ENCODE assay signal across 8 mouse cellular contexts in genomic region chrX:56531266-56531665, GRCm38 (mm10). TPM values are rescaled to one million over a fixed set of nuclear protein-coding genes. Genes with fewer than 3 reads are reported as not detected.
A peak's percentile ranks its signal among the peaks of the same experiment; 100 is the strongest.
DNase-seq lines count a peak whose midpoint lies in the region; ATAC-seq and TF ChIP-seq lines count a peak whose summit lies in the region.

No protein-coding gene starts in this region.

- no peaks in the 10 kb centered on the region for H3K36me3 ChIP-seq in heart, adult 2 months (ENCODE audit: control insufficient read depth, insufficient read depth, low read length)
- H3K36me3 ChIP-seq in heart, embryonic 11.5 days (ENCODE audit: control insufficient read depth, insufficient read depth, low read length): no peaks in the 10 kb centered on the region
- no peaks in the 10 kb centered on the region for H3K36me3 ChIP-seq in midbrain, embryonic 15.5 days (replicated peaks)
- H3K36me3 ChIP-seq in stomach, postnatal 0 days (ENCODE audit: control insufficient read depth, insufficient read depth, low read length): no peaks in the 10 kb centered on the region

- no peak overlapping the region for H3K9ac ChIP-seq in heart, adult 2 months (ENCODE audit: low read depth, low read length)
- H3K9ac ChIP-seq in heart, embryonic 11.5 days (ENCODE audit: low read depth, low read length): no peak overlapping the region
- no peak overlapping the region for H3K9ac ChIP-seq in midbrain, embryonic 15.5 days
- no peak overlapping the region for H3K9ac ChIP-seq in stomach, postnatal 0 days (ENCODE audit: low read length)

- H3K79me2 ChIP-seq in heart, adult 2 months (replicated peaks; ENCODE audit: control insufficient read depth, insufficient read depth, low read length): no peaks in the 10 kb centered on the region

- no peak overlapping the region for H3K4me3 ChIP-seq in heart, adult 2 months
- no peak overlapping the region for H3K4me3 ChIP-seq in heart, embryonic 11.5 days (ENCODE audit: low read depth, low read length)
- no peak overlapping the region for H3K4me3 ChIP-seq in midbrain, embryonic 15.5 days
- no peak overlapping the region for H3K4me3 ChIP-seq in stomach, postnatal 0 days (ENCODE audit: low read depth, low read length)

- peak; percentile 29 to 71 for DNase-seq in heart, adult 2 months
- peak; percentile 69 for DNase-seq in adipocyte (ENCODE audit: low spot score)
- peak; percentile 61 for DNase-seq in embryo, embryonic 10.5 days (ENCODE audit: low spot score)
- DNase-seq in heart, postnatal 36 days: peak; percentile 51 to 73
- peak; percentile 28 to 32 for DNase-seq in left cerebral cortex, adult 8-10 months (ENCODE audit: low spot score in 2 of 2)
- DNase-seq in stomach, postnatal 0 days (ENCODE audit: low spot score): peak; percentile 67

- TF ChIP-seq CTCF in heart, adult 2 months (IDR thresholded peaks at IDR 0.05): peak; percentile 81
- TF ChIP-seq CTCF in stomach, postnatal 0 days (IDR thresholded peaks at IDR 0.05; ENCODE audit: low read depth): peak; percentile 75

- H3K27ac ChIP-seq in heart, adult 2 months: no peak overlapping the region
- H3K27ac ChIP-seq in heart, embryonic 11.5 days (ENCODE audit: low read depth, low read length): no peak overlapping the region
- H3K27ac ChIP-seq in midbrain, embryonic 15.5 days: no peak overlapping the region
- no peak overlapping the region for H3K27ac ChIP-seq in stomach, postnatal 0 days (replicated peaks)

- no peak for ATAC-seq in heart, embryonic 11.5 days (replicated peaks; ENCODE audit: insufficient number of reproducible peaks, low FRiP score, low TSS enrichment)
- 0 out of 2 replicates have a peak, but pooled peaks have one; percentile 48 for ATAC-seq in midbrain, embryonic 15.5 days (replicated peaks)
- no peak for ATAC-seq in stomach, postnatal 0 days (ENCODE audit: low FRiP score, low TSS enrichment)

- no peaks in the 10 kb centered on the region for H3K27me3 ChIP-seq in heart, adult 2 months (ENCODE audit: control insufficient read depth, insufficient read depth, low read length)
- no peaks in the 10 kb centered on the region for H3K27me3 ChIP-seq in heart, embryonic 11.5 days (ENCODE audit: control insufficient read depth, insufficient read depth, low read length)
- H3K27me3 ChIP-seq in midbrain, embryonic 15.5 days (replicated peaks): no peaks in the 10 kb centered on the region
- no peaks in the 10 kb centered on the region for H3K27me3 ChIP-seq in stomach, postnatal 0 days (ENCODE audit: control insufficient read depth, insufficient read depth, low read length)

- 12% methylated on average over 3 of the region's 3 CpGs for WGBS in heart, adult 2 months
- 4% methylated on average over 3 of the region's 3 CpGs for WGBS in heart, embryonic 11.5 days (ENCODE audit: insufficient replicate concordance)
- 4% methylated on average over 3 of the region's 3 CpGs for WGBS in midbrain, embryonic 15.5 days
- 16% methylated on average over 3 of the region's 3 CpGs for WGBS in stomach, postnatal 0 days

- no peaks in the 10 kb centered on the region for H3K9me3 ChIP-seq in heart, embryonic 11.5 days (replicated peaks; ENCODE audit: control insufficient read depth, low read length)
- no peaks in the 10 kb centered on the region for H3K9me3 ChIP-seq in midbrain, embryonic 15.5 days
- no peaks in the 10 kb centered on the region for H3K9me3 ChIP-seq in stomach, postnatal 0 days (ENCODE audit: control insufficient read depth, low read length)

- no peak for TF ChIP-seq POLR2A in heart, adult 2 months (IDR thresholded peaks at IDR 0.05; ENCODE audit: insufficient read depth, low read depth, low read length)

- H3K4me2 ChIP-seq in heart, embryonic 11.5 days: no peak overlapping the region
- H3K4me2 ChIP-seq in midbrain, embryonic 15.5 days: no peak overlapping the region
- no peak overlapping the region for H3K4me2 ChIP-seq in stomach, postnatal 0 days (replicated peaks; ENCODE audit: low read depth)

- intact Hi-C loops in heart, adult 2 months (cut with DNase I): no loop called here
- intact Hi-C loops in heart, postnatal 36 days (cut with DNase I): loop anchor here (5.0 kb wide), 1 partner anchor 306 kb away; no protein-coding TSS in a partner anchor

- TF ChIP-seq EP300 in heart, adult 2 months (IDR thresholded peaks at IDR 0.05; ENCODE audit: insufficient read depth, low read depth, low read length): no peak
- no peak for TF ChIP-seq EP300 in stomach, postnatal 0 days (optimal IDR thresholded peaks at IDR 0.05)

- H3K4me1 ChIP-seq in heart, adult 2 months (ENCODE audit: control insufficient read depth, insufficient read depth, low read length): no peaks in the 10 kb centered on the region
- H3K4me1 ChIP-seq in heart, embryonic 11.5 days (ENCODE audit: control insufficient read depth, insufficient read depth, low read length): no peaks in the 10 kb centered on the region
- H3K4me1 ChIP-seq in midbrain, embryonic 15.5 days: no peaks in the 10 kb centered on the region
- H3K4me1 ChIP-seq in stomach, postnatal 0 days (replicated peaks; ENCODE audit: control insufficient read depth, insufficient read depth): no peaks in the 10 kb centered on the region

RNA-seq across cellular contexts. Expression of gene Gm10477, which starts 6.7 kb away (rescaled TPM):
- total RNA-seq in heart, adult 2 months (2021): not detected
- not detected in 2 replicates for polyA plus RNA-seq in heart, adult 2 months (2012; rRNA removed)
- not detected in 2 replicates for polyA plus RNA-seq in heart, embryonic 11.5 days (2014; fragmentation: Nextera tagmentation; extraction: Ambion mirVana)
- not detected for total RNA-seq in heart, postnatal 36 days (2021)
- total RNA-seq in left cerebral cortex, adult 8-10 months (2022): not detected
- polyA plus RNA-seq in midbrain, embryonic 15.5 days (2015; fragmentation: Nextera tagmentation; extraction: Ambion mirVana): not detected in 2 replicates
- polyA plus RNA-seq in stomach, postnatal 0 days (2015; fragmentation: Nextera tagmentation; extraction: Ambion mirVana): not detected in 2 replicates

RNA-seq across cellular contexts. Expression of gene Gm648, which starts 18.1 kb away (rescaled TPM):
- total RNA-seq in heart, adult 2 months (2021): not detected
- polyA plus RNA-seq in heart, adult 2 months (2012; rRNA removed): not detected in 2 replicates
- polyA plus RNA-seq in heart, embryonic 11.5 days (2014; fragmentation: Nextera tagmentation; extraction: Ambion mirVana): not detected in 2 replicates
- not detected for total RNA-seq in heart, postnatal 36 days (2021)
- not detected for total RNA-seq in left cerebral cortex, adult 8-10 months (2022)
- 0.27 TPM in 1 of 2 replicates, not detected in the other for polyA plus RNA-seq in midbrain, embryonic 15.5 days (2015; fragmentation: Nextera tagmentation; extraction: Ambion mirVana)
- not detected in 2 replicates for polyA plus RNA-seq in stomach, postnatal 0 days (2015; fragmentation: Nextera tagmentation; extraction: Ambion mirVana)
